ENCODE assay signal across 30 mouse cellular contexts in genomic region chr3:117294308-117294925, GRCm38 (mm10).
DNase-seq lines count a peak whose midpoint lies in the region; ATAC-seq and TF ChIP-seq lines count a peak whose summit lies in the region.
"Had no signal": no experiment of that assay in that cellular context is flagged by ENCODE, and none has a peak within 500 bp of the region (broad histone marks: within the 10 kb centered on the region; RNA-seq: fewer than 3 reads in every experiment).

No protein-coding gene starts in this region.

- H3K4me2 ChIP-seq in forebrain, embryonic 16.5 days (ENCODE audit: low read length) = no peak overlapping the region
- no peak overlapping the region for H3K4me2 ChIP-seq in forebrain, embryonic 12.5 days
- H3K4me2 ChIP-seq: embryonic facial prominence, embryonic 15.5 days; heart, embryonic 13.5 days; hindbrain, embryonic 14.5 days; limb, embryonic 13.5 days; liver, embryonic 12.5 days; neural tube, embryonic 13.5 days had no signal

- 70% methylated on average over 2 of the region's 2 CpGs for WGBS in forebrain, embryonic 16.5 days
- WGBS in forebrain, embryonic 12.5 days = 76% methylated on average over 2 of the region's 2 CpGs

- peak overlapping the region; percentile 69 for H3K27ac ChIP-seq in forebrain, embryonic 16.5 days (ENCODE audit: low read length)
- no peak overlapping the region for H3K27ac ChIP-seq in forebrain, embryonic 12.5 days
- H3K27ac ChIP-seq in left cerebral cortex, adult 2 months = peak overlapping the region; percentile 53; the same call in 1 of the 2 replicates
- H3K27ac ChIP-seq: embryonic facial prominence, embryonic 10.5 days; embryonic facial prominence, embryonic 15.5 days; heart, embryonic 13.5 days; hindbrain, embryonic 14.5 days; limb, embryonic 13.5 days; liver, embryonic 12.5 days; neural tube, embryonic 13.5 days had no signal

- DNase-seq in left cerebral cortex, adult 2 months (ENCODE audit: extremely low spot score in 1 of 2, low spot score in 2 of 2) = no peak
- no peak for DNase-seq in left cerebral cortex, postnatal 10 days (ENCODE audit: extremely low spot score in 1 of 2, low spot score in 2 of 2)
- peak; percentile 25 to 38 for DNase-seq in right cerebral cortex, postnatal 10 days (ENCODE audit: low spot score in 2 of 2)
- DNase-seq in right cerebral cortex, postnatal 25 days = no peak
- peak; percentile 60 for DNase-seq in telencephalon, adult 2 months (ENCODE audit: low read depth, low spot score)
- no peak for DNase-seq in retina, postnatal 1 day
- DNase-seq: adrenal gland, postnatal 14 days; cerebellum, adult 2 months; cerebellum, postnatal 14 days; gastrocnemius, postnatal 25 days; heart, postnatal 10 days; kidney, adult 9 months; kidney, postnatal 10 days; layer of hippocampus, postnatal 36 days; liver, postnatal 0 days; lung, postnatal 36 days; spleen, adult 18-20 months; thymus, adult 18-20 months; thymus, postnatal 36 days had no signal

- peaks cover 6% of the 10 kb centered on the region for H3K4me1 ChIP-seq in forebrain, embryonic 16.5 days (replicated peaks; ENCODE audit: control insufficient read depth, insufficient read depth, low read length)
- H3K4me1 ChIP-seq in forebrain, embryonic 12.5 days = no peaks in the 10 kb centered on the region
- H3K4me1 ChIP-seq: embryonic facial prominence, embryonic 10.5 days; embryonic facial prominence, embryonic 15.5 days; heart, embryonic 13.5 days; limb, embryonic 13.5 days; liver, embryonic 12.5 days; megakaryocyte, embryonic 14.5 days; neural tube, embryonic 13.5 days had no signal

- no peak overlapping the region for H3K9ac ChIP-seq in forebrain, embryonic 16.5 days (replicated peaks; ENCODE audit: low read depth, low read length)
- no peak overlapping the region for H3K9ac ChIP-seq in forebrain, embryonic 12.5 days
- H3K9ac ChIP-seq: embryonic facial prominence, embryonic 15.5 days; heart, embryonic 13.5 days; hindbrain, embryonic 14.5 days; limb, embryonic 13.5 days; liver, embryonic 12.5 days; liver, postnatal 0 days; neural tube, embryonic 13.5 days had no signal

- no peaks in the 10 kb centered on the region for H3K9me3 ChIP-seq in forebrain, embryonic 16.5 days (ENCODE audit: control insufficient read depth, low read length)
- no peaks in the 10 kb centered on the region for H3K9me3 ChIP-seq in forebrain, embryonic 12.5 days
- H3K9me3 ChIP-seq: embryonic facial prominence, embryonic 10.5 days; embryonic facial prominence, embryonic 15.5 days; heart, embryonic 13.5 days; limb, embryonic 13.5 days; liver, embryonic 12.5 days; megakaryocyte, embryonic 14.5 days; neural tube, embryonic 13.5 days had no signal

- ATAC-seq in forebrain, embryonic 16.5 days = peak; percentile 76
- no peak for ATAC-seq in forebrain, embryonic 12.5 days (ENCODE audit: low FRiP score)
- ATAC-seq: intestine, postnatal 0 days; liver, embryonic 12.5 days; liver, postnatal 0 days had no signal

- H3K27me3 ChIP-seq in forebrain, embryonic 16.5 days (replicated peaks; ENCODE audit: control insufficient read depth, insufficient read depth, low read length) = no peaks in the 10 kb centered on the region
- H3K27me3 ChIP-seq in forebrain, embryonic 12.5 days = no peaks in the 10 kb centered on the region
- H3K27me3 ChIP-seq: embryonic facial prominence, embryonic 15.5 days; heart, embryonic 13.5 days; limb, embryonic 13.5 days; liver, embryonic 12.5 days; megakaryocyte, embryonic 14.5 days; neural tube, embryonic 13.5 days had no signal

- TF ChIP-seq CTCF in left cerebral cortex, adult 2 months (IDR thresholded peaks at IDR 0.05) = no peak

- no peaks in the 10 kb centered on the region for H3K36me3 ChIP-seq in forebrain, embryonic 16.5 days (ENCODE audit: control insufficient read depth, insufficient read depth)
- no peaks in the 10 kb centered on the region for H3K36me3 ChIP-seq in forebrain, embryonic 12.5 days (replicated peaks)
- H3K36me3 ChIP-seq: embryonic facial prominence, embryonic 10.5 days; embryonic facial prominence, embryonic 15.5 days; heart, embryonic 13.5 days; limb, embryonic 13.5 days; liver, embryonic 12.5 days; neural tube, embryonic 13.5 days had no signal

- intact Hi-C loops in left cerebral cortex, adult 2 months (cut with DNase I) = no loop called here
- intact Hi-C loops in left cerebral cortex, postnatal 10 days (cut with DNase I) = no loop called here

- H3K4me3 ChIP-seq in forebrain, embryonic 16.5 days (replicated peaks; ENCODE audit: low read length) = no peak overlapping the region
- H3K4me3 ChIP-seq in forebrain, embryonic 12.5 days (replicated peaks) = no peak overlapping the region
- no peak overlapping the region for H3K4me3 ChIP-seq in left cerebral cortex, adult 2 months
- H3K4me3 ChIP-seq: embryonic facial prominence, embryonic 10.5 days; embryonic facial prominence, embryonic 15.5 days; heart, embryonic 13.5 days; limb, embryonic 13.5 days; liver, embryonic 12.5 days; megakaryocyte, embryonic 14.5 days; neural tube, embryonic 13.5 days had no signal

Comparison
In these comparisons a context has a peak if more than half of its experiments do, and no peak if none do; other contexts are left out.
1. DNase-seq: peak in right cerebral cortex, postnatal 10 days (2 of 2) and telencephalon, adult 2 months (single experiment); none in left cerebral cortex, adult 2 months (0 of 2), left cerebral cortex, postnatal 10 days (0 of 2), right cerebral cortex, postnatal 25 days (single experiment) and retina, postnatal 1 day (single experiment).